Mouse (Mus musculus) forebrain, embryonic 11.5 days (tissue): ENCODE measurements around the gene Rpl27. TPM values are rescaled to one million over a fixed set of nuclear protein-coding genes. Genes with fewer than 3 reads are reported as not detected.

Experiments used
- microRNA-seq: library from miRNA; unstranded; fragments of <30 nt; microRNA quantifications from one replicate; pipeline ENCODE4, GENCODE M21; 2016; ENCODE audit not compliant: insufficient number of aligned reads
- polyA plus RNA-seq: library from polyadenylated mRNA; unstranded; fragments of >200 nt; fragmentation: Nextera tagmentation; extraction: Ambion mirVana; gene quantifications from 2 replicates; pipeline ENCODE4 v1.2.1, GENCODE M21; 2014

Rpl27 gene
- polyA plus RNA-seq, 1 experiment from 2014 or later = 424 TPM

Small RNA genes within 50 kb of the gene (microRNA-seq; reads per million reads assigned to microRNA genes)
- gene Mir6929 = not detected

Other genes starting within 250 kb of the Rpl27 start
- gene Ezh1, start 215.8 kb upstream of the Rpl27 start, polyA plus RNA-seq = 10.5 and 12.8 TPM in 2 replicates
- gene Ramp2, start 196.3 kb upstream of the Rpl27 start, polyA plus RNA-seq = 59.4 and 64.3 TPM in 2 replicates
- 119 TPM in 2 replicates for gene Vps25, start 188.6 kb upstream of the Rpl27 start, polyA plus RNA-seq
- 5.3 and 7.6 TPM in 2 replicates for gene Wnk4, start 181.7 kb upstream of the Rpl27 start, polyA plus RNA-seq
- 1.3 and 2.0 TPM in 2 replicates for gene Cntd1, start 163.3 kb upstream of the Rpl27 start, polyA plus RNA-seq
- gene Coa3, start 163.2 kb upstream of the Rpl27 start, polyA plus RNA-seq = 179 and 181 TPM in 2 replicates
- gene Becn1, start 140.0 kb upstream of the Rpl27 start, polyA plus RNA-seq = 159 and 165 TPM in 2 replicates
- gene Psme3, start 126.1 kb upstream of the Rpl27 start, polyA plus RNA-seq = 189 and 193 TPM in 2 replicates
- gene Aoc2, start 117.2 kb upstream of the Rpl27 start, polyA plus RNA-seq = 2.8 and 3.1 TPM in 2 replicates
- not detected in 2 replicates for gene Aoc3, start 111.7 kb upstream of the Rpl27 start, polyA plus RNA-seq
- gene G6pc, start 74.7 kb upstream of the Rpl27 start, polyA plus RNA-seq = not detected in 2 replicates
- gene Aarsd1, start 24.7 kb upstream of the Rpl27 start, polyA plus RNA-seq = 101 and 111 TPM in 2 replicates
- gene Gm27029, start 17.5 kb upstream of the Rpl27 start, polyA plus RNA-seq = 8.2 and 9.5 TPM in 2 replicates
- 22.5 and 24.5 TPM in 2 replicates for gene Rundc1, start 17.2 kb upstream of the Rpl27 start, polyA plus RNA-seq
- 1.6 and 2.7 TPM in 2 replicates for gene Ptges3l, start 17.0 kb upstream of the Rpl27 start, polyA plus RNA-seq
- gene Ifi35, start 6.1 kb downstream of the Rpl27 start, polyA plus RNA-seq = 3.8 and 3.9 TPM in 2 replicates
- 43.5 and 49.0 TPM in 2 replicates for gene Rnd2, start 22.7 kb downstream of the Rpl27 start, polyA plus RNA-seq
- gene Vat1, start 23.9 kb downstream of the Rpl27 start, polyA plus RNA-seq = 47.0 and 51.4 TPM in 2 replicates
- 27.8 and 32.1 TPM in 2 replicates for gene Brca1, start 109.7 kb downstream of the Rpl27 start, polyA plus RNA-seq
- gene Nbr1, start 109.9 kb downstream of the Rpl27 start, polyA plus RNA-seq = 96.0 and 97.1 TPM in 2 replicates
- 3.0 and 3.3 TPM in 2 replicates for gene Tmem106a, start 139.9 kb downstream of the Rpl27 start, polyA plus RNA-seq
- gene Gm11634, start 157.0 kb downstream of the Rpl27 start, polyA plus RNA-seq = 0.44 TPM in 1 of 2 replicates, not detected in the other
- 45.6 and 50.7 TPM in 2 replicates for gene Rdm1, start 184.9 kb downstream of the Rpl27 start, polyA plus RNA-seq
- gene Arl4d, start 223.2 kb downstream of the Rpl27 start, polyA plus RNA-seq = 8.0 and 10.6 TPM in 2 replicates